Mouse (Mus musculus) embryonic fibroblast, embryonic 13.5 days (primary cell): ENCODE measurements at regions not wholly inside any gene's neighbourhood (a gene's known extent, or its start where the extent isn't known, plus 50 kb on each side); places are given as distances from the start of the nearest gene placed in this dataset.

ENCODE experiments used
- CTCF ChIP-seq: IDR thresholded peaks from 2 replicates; pipeline ENCODE4 v1.5.1; 2011; ENCODE audit warnings: mild to moderate bottlenecking, control low read depth, low read length, moderate library complexity, borderline replicate concordance; ENCODE audit not compliant: insufficient read depth
- POLR2A ChIP-seq: IDR thresholded peaks from 2 replicates; pipeline ENCODE4 v1.6.1; 2011; ENCODE audit warnings: low read depth, mild to moderate bottlenecking, control low read depth, low read length, moderate library complexity

DNA sequence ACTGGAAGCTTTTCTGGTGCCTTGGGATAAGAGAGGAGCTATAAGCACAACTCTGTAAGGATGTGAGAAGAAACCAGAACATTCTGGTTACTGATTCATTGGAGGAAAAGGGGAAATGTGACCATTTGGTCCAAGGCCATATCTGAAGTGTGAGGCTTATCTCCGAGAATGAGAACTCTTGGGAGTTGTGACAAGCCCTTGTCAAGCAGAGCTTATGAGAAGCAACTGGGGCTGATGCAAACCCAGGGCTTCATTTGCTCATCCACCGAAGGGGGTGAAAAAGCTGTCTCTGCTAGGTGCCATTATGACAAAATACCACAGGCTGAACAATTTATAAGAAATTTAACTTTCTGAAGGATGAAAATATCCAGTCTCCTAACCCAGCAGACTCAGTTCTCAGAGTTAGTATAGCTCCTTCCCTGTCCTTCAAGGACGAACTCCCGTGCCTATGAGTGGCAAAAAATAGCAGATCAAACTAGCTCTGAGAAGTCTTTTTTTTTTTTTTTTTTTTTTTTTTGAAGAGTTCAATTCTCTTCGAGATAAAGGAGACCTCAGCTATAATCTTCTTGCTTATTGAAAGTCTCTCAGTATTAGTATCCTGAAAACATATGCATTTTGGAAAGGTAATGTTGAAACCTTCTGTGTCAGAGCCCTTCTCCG lies 725.4 kb downstream of the Kcnj2 start:
- TF ChIP-seq CTCF = no peak
- TF ChIP-seq POLR2A = no peak
